Mouse (Mus musculus): ENCODE measurements around the gene Pde7b. TPM values are rescaled to one million over a fixed set of nuclear protein-coding genes. Genes with fewer than 3 reads are reported as not detected.

Gene Pde7b
- polyA plus RNA-seq, 1 experiment from 2014 or later = 5.0 TPM

DNA sequence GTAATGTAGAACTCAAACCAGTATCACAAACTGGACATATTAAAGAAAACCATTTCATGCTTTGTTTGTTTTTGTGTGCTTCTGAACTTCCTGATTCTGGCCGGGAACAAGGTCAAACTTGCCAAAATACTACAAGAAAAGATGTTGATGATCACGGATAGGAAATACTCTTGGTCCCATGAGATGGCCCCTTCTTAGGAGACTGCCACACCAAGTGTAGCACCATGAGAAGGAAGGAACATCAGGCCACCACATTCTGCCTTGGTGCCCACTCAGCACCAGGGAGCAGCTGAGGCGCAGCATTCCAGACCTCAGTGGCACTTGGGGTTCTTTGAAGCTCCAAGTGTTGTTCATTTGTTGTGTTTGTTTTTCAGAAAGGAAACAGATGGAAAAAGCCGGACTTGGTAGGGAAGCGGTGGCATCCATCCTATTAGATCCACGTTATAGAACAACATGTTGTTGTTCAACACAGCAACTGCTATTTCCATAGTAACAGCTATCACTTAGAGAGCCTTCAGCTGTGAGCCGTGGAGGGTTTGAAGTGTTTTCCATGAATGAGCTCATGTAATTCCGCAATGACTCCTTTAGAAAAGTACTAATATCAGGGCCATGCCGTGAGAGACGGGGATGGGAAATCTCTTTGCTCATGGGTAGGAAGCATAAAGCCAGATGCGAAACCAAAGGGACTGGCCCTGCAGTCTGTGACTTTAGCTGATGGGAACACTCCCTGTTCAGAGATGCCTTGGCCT, 232.5 kb downstream of the Pde7b start:
- TF ChIP-seq CTCF (IDR thresholded peaks at IDR 0.05) (no peak), EP300 (IDR thresholded peaks at IDR 0.05) (0 out of 2 replicates have a peak, but pooled peaks have one; percentile 34)
- H3K36me3 ChIP-seq (ENCODE audit: insufficient read depth, low read length) = no peaks in the 10 kb centered on the region
- no peak overlapping the region for H3K4me2 ChIP-seq (replicated peaks; ENCODE audit: low read depth, low read length)
- H3K27ac ChIP-seq (ENCODE audit: low read length) = peak overlapping the region; percentile 59
- no peak overlapping the region for H3K4me3 ChIP-seq (ENCODE audit: low read depth, low read length)
- DNase-seq (ENCODE audit: low spot score) (peak; percentile 81), ATAC-seq (peak; percentile 82)
- WGBS = 46% methylated on average over 11 of the region's 11 CpGs
- H3K9me3 ChIP-seq (ENCODE audit: low read length) = no peaks in the 10 kb centered on the region
- no peak overlapping the region for H3K9ac ChIP-seq (replicated peaks; ENCODE audit: low read depth)
- no peaks in the 10 kb centered on the region for H3K27me3 ChIP-seq (replicated peaks; ENCODE audit: insufficient read depth, low read length)
- H3K4me1 ChIP-seq (ENCODE audit: insufficient read depth, low read depth, low read length) = peaks cover 3% of the 10 kb centered on the region; the same call in 1 of the 2 replicates

DNA sequence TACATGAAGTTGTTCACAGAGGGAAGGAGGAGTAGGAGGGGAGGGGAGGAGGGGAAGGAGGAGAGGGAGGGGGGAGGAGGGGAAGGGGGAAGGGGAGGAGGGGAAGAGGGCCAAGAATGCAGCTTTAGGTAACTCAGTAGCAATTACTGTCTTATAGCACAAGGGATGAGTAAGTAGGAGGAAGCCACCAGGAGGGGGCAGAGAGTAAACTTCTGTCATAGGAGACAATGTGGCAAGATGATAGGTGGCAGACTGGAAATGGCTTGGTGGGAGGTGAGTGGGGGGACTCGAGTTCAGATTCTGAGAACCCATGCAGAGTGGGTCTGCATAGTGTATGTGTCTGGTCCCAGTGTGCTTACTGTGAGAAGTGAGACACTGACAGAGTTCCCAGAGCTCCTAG, 234.1 kb downstream of the Pde7b start:
- DNase-seq (ENCODE audit: low spot score) = no peak
- H3K4me1 ChIP-seq (ENCODE audit: insufficient read depth, low read depth, low read length) = peaks cover 14% of the 10 kb centered on the region; the same call in 1 of the 2 replicates
- H3K27ac ChIP-seq (ENCODE audit: low read length) = no peak overlapping the region
- H3K9me3 ChIP-seq (ENCODE audit: low read length) = no peaks in the 10 kb centered on the region
- H3K4me3 ChIP-seq (ENCODE audit: low read depth, low read length) = no peak overlapping the region
- no peak overlapping the region for H3K4me2 ChIP-seq (replicated peaks; ENCODE audit: low read depth, low read length)
- WGBS = 27% methylated on average over 1 of the region's 1 CpGs
- no peaks in the 10 kb centered on the region for H3K27me3 ChIP-seq (replicated peaks; ENCODE audit: insufficient read depth, low read length)
- ATAC-seq = no peak
- no peak overlapping the region for H3K9ac ChIP-seq (replicated peaks; ENCODE audit: low read depth)
- TF ChIP-seq CTCF (IDR thresholded peaks at IDR 0.05) (peak; percentile 33), EP300 (IDR thresholded peaks at IDR 0.05) (no peak)
- no peaks in the 10 kb centered on the region for H3K36me3 ChIP-seq (ENCODE audit: insufficient read depth, low read length)

DNA sequence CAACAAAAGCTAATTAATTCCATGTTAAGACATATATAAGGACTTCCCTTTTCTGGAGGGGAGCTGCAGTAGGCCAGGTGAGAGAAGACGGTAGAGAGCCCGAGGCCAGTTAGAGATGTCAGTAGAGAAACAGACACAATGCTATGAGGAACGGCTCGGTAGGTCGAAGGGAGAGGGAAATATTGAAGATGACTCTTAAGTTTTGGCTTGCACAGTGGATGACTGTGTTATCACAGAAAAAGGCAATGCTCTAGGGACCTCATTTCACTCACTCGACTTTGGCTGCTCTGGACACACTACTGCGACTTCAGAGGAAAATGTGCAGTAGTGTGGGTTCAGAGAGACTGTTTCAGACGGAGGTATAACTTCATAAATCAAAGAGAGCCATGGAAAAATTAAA, 234.6 kb downstream of the Pde7b start:
- no peak for DNase-seq (ENCODE audit: low spot score)
- Histone ChIP-seq H3K9me3 (ENCODE audit: low read length) (no peaks in the 10 kb centered on the region), H3K4me1 (ENCODE audit: insufficient read depth, low read depth, low read length) (peaks cover 15% of the 10 kb centered on the region; the same call in 1 of the 2 replicates), H3K9ac (replicated peaks; ENCODE audit: low read depth) (no peak overlapping the region), H3K4me2 (replicated peaks; ENCODE audit: low read depth, low read length) (no peak overlapping the region), H3K27me3 (replicated peaks; ENCODE audit: insufficient read depth, low read length) (no peaks in the 10 kb centered on the region), H3K27ac (ENCODE audit: low read length) (no peak overlapping the region), H3K36me3 (ENCODE audit: insufficient read depth, low read length) (no peaks in the 10 kb centered on the region), H3K4me3 (ENCODE audit: low read depth, low read length) (no peak overlapping the region)
- ATAC-seq = no peak
- 73% methylated on average over 8 of the region's 8 CpGs for WGBS
- no peak for TF ChIP-seq CTCF (IDR thresholded peaks at IDR 0.05)
- no peak for TF ChIP-seq EP300 (IDR thresholded peaks at IDR 0.05)

DNA sequence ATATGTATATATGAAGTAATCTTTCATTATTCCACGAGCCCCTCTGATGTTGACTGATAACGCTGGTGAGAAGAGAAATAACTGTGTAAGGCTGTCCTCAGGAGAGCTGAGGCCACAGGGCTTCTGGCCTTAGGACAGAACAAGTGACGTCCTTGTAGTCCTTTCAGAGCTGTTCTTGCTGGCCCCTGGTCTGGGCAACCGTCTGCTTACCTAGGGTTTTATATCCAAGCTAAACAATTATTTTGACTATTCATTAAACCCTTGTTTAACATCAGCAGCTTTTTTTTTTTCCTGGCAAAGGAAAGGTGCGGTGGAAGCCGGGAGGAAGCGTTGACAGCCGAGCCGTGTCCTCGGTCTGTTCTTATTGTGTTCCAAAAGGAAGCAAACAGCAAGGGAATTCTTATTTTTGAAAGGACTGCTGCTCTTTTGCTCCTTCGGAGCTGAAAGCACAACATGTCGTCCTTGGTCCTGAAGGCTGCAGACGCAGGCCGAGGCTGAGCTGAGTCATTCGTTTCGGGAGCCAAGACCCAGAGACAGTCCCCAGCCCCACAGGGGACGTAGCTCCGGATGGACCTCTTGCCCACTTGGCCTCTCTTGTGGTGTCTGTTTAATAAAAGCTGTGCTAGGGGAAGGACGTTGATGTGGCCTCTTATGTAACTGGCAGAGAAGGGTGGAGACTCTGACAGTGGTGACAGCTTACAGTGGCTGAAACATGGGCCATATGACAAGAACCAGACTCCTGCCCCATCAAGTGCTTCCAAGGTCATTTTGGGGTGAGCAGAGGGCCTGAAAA, 238.2 kb downstream of the Pde7b start:
- H3K4me1 ChIP-seq (ENCODE audit: insufficient read depth, low read depth, low read length) = 0 out of 2 replicates have a peak, but pooled peaks cover 12% of the 10 kb centered on the region
- no peaks in the 10 kb centered on the region for H3K27me3 ChIP-seq (replicated peaks; ENCODE audit: insufficient read depth, low read length)
- no peak overlapping the region for H3K9ac ChIP-seq (replicated peaks; ENCODE audit: low read depth)
- H3K4me3 ChIP-seq (ENCODE audit: low read depth, low read length) = no peak overlapping the region
- peak overlapping the region; percentile 47 for H3K27ac ChIP-seq (ENCODE audit: low read length)
- no peaks in the 10 kb centered on the region for H3K9me3 ChIP-seq (ENCODE audit: low read length)
- TF ChIP-seq CTCF (IDR thresholded peaks at IDR 0.05) (no peak), EP300 (IDR thresholded peaks at IDR 0.05) (peak; percentile 76; the same call in 1 of the 2 replicates)
- peak overlapping the region; percentile 19; the same call in 1 of the 2 replicates for H3K4me2 ChIP-seq (replicated peaks; ENCODE audit: low read depth, low read length)
- WGBS = 36% methylated on average over 19 of the region's 19 CpGs
- peak; percentile 95 for ATAC-seq
- DNase-seq (ENCODE audit: low spot score) = peak; percentile 94
- H3K36me3 ChIP-seq (ENCODE audit: insufficient read depth, low read length) = no peaks in the 10 kb centered on the region

DNA sequence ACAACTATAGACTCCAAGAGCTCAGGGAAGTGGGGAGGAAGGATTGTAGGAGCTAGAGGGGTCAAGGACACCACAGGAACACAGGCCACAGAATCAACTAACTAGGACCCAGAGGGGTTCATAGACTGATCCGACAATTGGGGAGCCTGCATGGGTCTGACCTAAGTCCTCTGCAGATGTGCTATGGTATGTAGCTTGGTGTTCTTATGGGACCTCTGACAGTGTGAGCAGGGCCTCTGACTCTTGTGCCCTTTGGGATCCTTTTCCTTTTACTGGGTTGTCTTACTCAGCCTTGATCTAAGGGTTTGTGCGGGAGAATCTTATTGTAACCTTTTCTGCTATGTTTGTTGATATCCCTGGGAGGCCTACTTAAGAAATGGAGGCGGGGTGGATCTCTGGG, 239.1 kb downstream of the Pde7b start:
- H3K9me3 ChIP-seq (ENCODE audit: low read length) = no peaks in the 10 kb centered on the region
- no peaks in the 10 kb centered on the region for H3K27me3 ChIP-seq (replicated peaks; ENCODE audit: insufficient read depth, low read length)
- 64% methylated on average over 3 of the region's 3 CpGs for WGBS
- H3K4me1 ChIP-seq (ENCODE audit: insufficient read depth, low read depth, low read length) = 0 out of 2 replicates have a peak, but pooled peaks cover 12% of the 10 kb centered on the region
- H3K36me3 ChIP-seq (ENCODE audit: insufficient read depth, low read length) = no peaks in the 10 kb centered on the region
- no peak overlapping the region for H3K4me2 ChIP-seq (replicated peaks; ENCODE audit: low read depth, low read length)
- H3K9ac ChIP-seq (replicated peaks; ENCODE audit: low read depth) = no peak overlapping the region
- TF ChIP-seq EP300 (IDR thresholded peaks at IDR 0.05) (no peak), CTCF (IDR thresholded peaks at IDR 0.05) (no peak)
- no peak for DNase-seq (ENCODE audit: low spot score)
- no peak for ATAC-seq
- 0 out of 2 replicates have a peak overlapping the region, but pooled peaks have one; percentile 47 for H3K27ac ChIP-seq (ENCODE audit: low read length)
- H3K4me3 ChIP-seq (ENCODE audit: low read depth, low read length) = no peak overlapping the region

DNA sequence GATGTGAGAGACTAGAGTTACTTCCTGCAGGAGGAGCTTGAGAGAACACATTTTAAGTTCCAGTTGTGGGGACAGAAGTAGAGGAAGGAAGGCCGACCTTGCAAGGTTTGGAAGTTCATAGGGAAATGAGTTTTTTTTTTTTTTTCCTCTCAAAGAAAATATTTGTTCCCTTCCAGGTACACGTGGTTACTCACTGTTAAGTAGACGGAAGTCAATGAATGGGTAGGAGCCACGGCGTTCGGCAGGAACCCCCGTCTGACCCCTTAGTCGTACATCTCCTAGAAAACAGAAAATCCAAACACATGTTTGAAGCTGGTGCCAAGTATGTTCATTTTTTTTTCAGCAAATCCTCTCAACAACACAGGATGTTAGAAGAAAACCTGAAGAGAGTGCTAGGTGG, 245.4 kb downstream of the Pde7b start:
- H3K27ac ChIP-seq (ENCODE audit: low read length) = no peak overlapping the region

More for the DNA sequence above, 245.4 kb downstream of the Pde7b start:
- H3K4me3 ChIP-seq (ENCODE audit: low read depth, low read length) = no peak overlapping the region
- ATAC-seq (no peak), DNase-seq (ENCODE audit: low spot score) (no peak)
- no peak overlapping the region for H3K4me2 ChIP-seq (replicated peaks; ENCODE audit: low read depth, low read length)
- no peak overlapping the region for H3K9ac ChIP-seq (replicated peaks; ENCODE audit: low read depth)
- H3K36me3 ChIP-seq (ENCODE audit: insufficient read depth, low read length) = no peaks in the 10 kb centered on the region
- 18% methylated on average over 8 of the region's 8 CpGs for WGBS
- no peaks in the 10 kb centered on the region for H3K9me3 ChIP-seq (ENCODE audit: low read length)
- no peak for TF ChIP-seq CTCF (IDR thresholded peaks at IDR 0.05)
- TF ChIP-seq EP300 (IDR thresholded peaks at IDR 0.05) = no peak
- no peaks in the 10 kb centered on the region for H3K27me3 ChIP-seq (replicated peaks; ENCODE audit: insufficient read depth, low read length)
- H3K4me1 ChIP-seq (ENCODE audit: insufficient read depth, low read depth, low read length) = no peaks in the 10 kb centered on the region
